Mouse (Mus musculus): ENCODE results near the gene Fam166a.

Fam166a gene

DNA sequence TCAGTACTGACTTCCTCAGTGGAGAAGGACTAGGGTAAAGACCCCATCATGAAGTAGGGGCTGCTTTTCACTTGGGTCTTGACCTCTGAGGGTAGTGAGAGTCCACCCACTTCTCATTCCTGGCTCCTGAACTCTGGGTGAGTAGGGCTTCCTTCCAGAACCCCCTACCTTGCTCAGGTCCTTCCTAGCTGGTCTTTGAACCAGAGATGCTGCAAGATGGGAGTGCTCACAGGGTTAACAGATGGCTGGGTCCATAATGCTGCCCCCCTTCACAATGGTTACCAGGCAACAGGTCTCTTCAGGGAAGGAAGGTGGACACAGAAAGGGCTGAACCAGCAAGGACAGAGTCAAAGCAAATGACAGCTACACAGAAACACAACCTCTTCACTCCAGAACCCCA is at the start of gene Fam166a:
Fam166a (plus strand) TSS at position 301 of the 400 bp plus-strand sequence.
- no peak for DNase-seq (ENCODE audit: low spot score)

DNA sequence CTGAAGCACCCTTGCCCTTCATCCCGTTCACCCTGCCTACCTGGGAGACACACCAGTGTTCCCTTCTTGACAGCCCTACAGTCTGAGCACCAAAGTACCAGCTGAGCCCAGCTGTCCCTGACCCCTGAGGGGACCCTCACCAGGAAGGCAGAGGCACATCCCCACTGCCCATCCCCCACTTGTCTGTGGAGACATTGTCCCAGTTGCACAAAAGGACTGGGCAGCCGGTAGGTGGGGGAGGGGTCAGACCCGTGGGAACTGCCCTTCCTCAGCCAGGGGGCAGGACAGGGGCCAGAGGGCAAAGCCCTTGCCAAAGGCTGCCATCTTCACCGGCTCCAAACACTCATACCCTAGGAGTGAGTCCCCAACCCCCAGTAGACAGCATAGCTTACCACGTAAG is 48.8 kb upstream of the Fam166a start:
- no peak for DNase-seq (ENCODE audit: low spot score)

DNA sequence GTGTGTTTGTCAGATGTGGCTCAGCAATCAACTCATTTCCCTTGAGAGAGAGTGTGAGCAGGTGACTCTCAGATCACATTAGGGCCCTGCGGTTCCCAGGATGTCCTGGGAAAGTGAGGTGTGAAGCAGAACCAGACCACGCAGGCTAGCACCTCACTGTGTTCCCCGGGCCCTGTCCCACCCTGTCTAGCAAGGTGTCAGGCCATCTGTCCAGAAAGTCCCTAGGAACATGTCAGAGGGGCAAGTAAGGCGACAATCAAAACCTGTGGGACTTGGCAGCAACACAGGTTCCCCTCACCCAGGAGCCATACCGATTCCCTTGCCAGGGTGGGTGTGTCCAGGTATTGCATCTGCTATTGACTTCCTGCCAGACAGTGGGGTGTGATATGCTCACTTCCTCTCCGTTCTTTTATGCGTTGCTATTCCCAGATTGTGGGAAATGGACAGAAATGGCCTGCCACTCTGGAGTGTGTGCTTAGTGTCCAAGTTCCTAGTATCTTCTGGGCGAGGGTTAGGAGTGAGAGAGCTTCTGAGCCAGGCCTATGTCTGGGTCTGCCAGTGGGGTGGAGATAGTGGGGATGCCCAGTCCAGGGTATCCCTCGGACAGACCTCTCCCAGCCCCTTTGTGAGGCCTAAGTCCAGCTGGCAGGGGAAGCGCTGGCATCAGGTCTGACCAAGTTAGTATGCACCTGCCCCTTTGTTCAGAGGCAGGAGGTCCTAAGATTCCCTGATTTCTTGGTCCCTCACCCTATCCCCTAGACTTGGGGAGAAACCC is 48.0 kb upstream of the Fam166a start:
- DNase-seq (ENCODE audit: low spot score) = no peak

DNA sequence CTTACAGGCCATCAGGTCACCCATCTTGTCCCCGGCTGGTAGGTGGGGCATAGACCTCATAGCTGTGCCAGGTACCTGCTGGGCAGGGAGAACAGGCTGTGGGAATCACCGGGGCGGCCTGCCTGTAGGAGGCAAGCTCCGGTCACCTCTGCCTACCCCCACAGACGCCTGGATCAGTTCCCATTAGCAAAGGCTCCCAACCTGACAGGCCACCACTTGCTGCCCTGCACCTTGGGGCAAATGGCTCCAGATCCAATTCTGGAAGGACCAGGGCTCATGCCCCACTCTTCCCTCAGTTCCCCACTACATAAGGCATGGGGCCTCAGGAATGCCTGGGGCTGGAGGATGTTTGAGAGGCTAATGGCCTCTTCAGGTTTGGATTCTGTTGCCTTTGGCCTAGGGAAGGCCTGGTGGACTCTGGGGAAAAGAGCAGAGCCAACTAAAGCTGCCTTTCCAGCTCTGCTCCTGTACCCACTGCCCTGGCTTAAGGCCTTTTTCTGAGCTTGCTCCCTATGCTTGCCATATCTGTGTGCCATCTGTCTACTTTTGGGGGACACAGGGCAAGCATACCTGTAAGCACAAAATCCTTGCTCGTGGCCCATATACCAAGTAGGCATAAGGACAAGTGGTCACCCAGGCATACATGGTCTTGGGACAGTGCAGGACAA is 47.3 kb upstream of the Fam166a start:
- no peak for DNase-seq (ENCODE audit: low spot score)

DNA sequence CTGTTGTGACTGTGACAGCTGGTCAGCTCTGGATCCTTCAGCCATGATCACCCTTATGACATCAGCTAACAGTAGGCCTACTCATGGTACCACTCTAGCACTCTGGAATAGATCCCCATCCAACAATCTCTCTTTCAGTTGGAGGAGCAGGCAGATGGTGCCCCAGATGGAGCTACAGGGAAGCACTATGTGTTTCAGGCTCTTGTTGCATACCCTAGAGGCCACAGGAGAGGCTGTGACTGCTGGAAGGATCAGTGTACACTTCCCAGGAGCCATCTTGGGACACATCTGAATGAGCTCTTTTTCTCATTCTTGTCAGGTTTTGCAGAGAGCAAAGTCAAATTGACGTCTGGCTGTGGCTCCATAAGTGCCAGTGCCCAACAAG is 46.8 kb upstream of the Fam166a start:
- DNase-seq (ENCODE audit: low spot score) = no peak

DNA sequence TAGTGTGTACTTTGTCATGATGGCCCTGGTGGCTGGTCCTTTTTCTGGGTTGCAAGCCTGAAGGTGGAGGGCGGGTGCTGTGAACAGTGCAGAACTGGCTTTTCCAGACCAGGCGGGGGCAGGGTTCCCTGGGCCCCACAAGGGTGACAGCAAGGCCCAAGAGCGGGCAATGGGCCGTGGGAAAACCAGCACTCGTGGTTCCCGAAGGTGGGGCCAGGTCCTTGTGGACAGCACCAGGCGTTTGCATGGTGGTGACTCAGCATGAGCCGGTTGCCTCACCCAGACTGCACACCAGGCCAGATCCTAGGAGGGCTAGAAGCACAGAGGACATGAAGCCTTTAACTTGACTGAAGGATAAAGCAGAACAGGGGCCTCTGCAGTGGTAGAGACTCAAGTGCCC is 45.9 kb upstream of the Fam166a start:
- DNase-seq (ENCODE audit: low spot score) = no peak

DNA sequence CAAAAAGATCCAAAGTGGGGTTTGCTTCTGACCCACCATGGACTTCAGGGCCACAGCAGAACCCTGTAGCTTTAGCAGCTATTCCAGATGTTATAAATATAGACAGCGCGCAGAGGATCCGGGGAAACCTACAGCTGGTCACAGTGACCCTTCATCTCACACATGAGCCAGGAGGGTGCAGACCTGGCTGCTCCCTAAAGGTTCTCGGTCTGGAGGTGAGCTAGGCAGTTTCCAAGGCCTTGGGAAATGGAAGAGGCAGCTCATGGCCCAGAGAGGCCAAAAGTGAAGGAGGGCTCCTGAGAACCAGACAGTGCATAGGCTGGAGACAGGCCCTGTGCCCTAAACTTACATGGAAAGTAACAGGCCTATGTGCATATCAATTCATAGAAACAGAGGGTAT is 44.7 kb upstream of the Fam166a start:
- DNase-seq (ENCODE audit: low spot score) = no peak

DNA sequence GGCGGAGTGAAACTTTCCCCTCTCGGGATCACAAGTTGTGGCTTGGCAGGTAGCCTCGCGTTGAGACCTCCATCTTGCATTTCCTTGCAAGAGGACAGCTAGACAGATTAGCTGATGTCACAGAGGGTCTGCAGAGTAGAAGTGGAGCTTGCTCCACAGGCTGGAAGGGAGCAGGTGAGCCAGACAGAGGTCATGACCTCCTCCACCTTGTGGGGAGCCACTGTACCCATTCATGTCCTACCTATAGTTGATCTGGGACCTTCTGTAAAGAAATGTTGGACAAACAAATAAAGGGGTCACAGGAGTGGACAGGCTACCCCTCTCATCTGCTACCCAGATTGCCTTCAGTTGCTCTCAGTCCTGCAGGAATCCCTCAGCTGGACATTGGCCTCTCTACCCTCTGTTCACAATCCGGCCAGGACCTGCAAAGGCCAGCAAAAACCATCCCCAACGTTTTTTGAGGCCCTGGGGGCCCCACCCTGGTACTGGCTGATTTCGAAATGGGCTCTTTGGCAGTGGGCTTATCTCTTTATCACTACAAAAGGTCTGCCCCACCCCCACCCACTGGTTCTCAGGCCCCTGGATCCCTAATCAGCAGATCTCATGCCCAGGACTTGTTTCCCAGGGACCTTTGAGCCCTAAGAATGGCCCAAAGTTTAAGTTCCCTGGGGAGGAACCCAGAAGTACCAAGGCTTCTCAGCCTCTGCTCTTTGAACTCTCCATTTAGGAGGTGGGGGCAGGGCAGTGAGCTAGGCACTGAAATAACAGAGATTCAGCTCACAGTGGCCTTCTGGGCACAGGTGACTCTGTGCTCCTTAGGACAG is 43.5 kb upstream of the Fam166a start:
- DNase-seq (ENCODE audit: low spot score) = no peak

DNA sequence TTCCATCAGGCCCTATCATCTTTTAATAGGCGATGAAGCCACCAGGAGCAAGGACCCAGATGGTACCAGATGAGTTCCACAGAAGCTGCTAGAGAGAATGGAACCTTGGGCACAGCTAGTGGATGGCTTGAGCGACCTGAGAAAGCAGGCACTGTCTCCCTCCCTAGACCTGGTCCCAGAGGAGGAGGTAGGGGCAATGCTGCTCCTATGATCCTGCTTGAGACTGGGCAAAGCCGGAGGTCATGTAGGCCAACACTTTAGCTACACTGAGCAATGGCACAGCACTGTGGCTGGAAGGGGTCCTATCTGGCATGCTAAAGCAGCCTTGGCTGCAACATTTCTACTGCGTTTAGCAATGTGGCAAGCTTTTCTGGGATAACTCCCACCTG is 42.9 kb upstream of the Fam166a start:
- DNase-seq (ENCODE audit: low spot score) = no peak

DNA sequence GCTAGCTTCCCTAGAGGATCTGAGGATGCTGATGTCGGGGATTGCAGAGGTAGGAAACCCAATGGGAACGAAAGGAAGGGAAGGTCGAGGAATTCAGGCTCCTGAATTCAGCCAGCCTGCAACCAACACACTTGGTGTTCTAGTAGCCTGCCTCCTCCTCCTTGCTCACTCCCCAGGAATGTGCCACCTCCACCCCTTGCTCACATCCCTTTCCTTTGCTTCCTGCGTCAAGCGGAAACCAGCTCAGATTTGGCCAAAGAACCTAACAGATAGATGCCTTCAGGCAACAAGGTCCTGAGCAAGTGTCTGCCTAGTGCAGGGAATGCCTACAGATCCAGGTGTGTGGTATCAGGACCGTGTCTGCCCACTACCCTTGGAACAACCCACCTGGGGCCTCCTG is 42.0 kb upstream of the Fam166a start:
- DNase-seq (ENCODE audit: low spot score) = no peak

DNA sequence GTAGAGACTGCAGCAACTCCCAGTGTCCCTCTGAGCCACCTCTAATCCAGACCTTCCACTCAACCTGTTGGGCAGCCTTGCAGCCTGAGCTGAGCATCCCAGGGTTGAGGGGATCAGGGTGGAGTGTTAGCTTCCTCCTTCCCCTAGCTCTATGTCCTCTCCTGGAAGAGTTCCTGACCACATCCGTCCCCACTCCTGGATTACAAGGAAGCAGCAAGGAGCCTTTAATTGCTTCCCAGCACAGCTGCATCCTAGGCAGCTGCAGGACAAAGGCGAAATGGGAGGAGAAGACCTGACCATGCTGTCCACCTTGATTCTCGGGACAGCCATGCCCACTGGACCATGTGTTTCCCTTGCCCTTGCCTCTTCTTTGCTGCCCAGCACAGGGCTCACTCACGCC is 41.5 kb upstream of the Fam166a start:
- DNase-seq (ENCODE audit: low spot score) = no peak

DNA sequence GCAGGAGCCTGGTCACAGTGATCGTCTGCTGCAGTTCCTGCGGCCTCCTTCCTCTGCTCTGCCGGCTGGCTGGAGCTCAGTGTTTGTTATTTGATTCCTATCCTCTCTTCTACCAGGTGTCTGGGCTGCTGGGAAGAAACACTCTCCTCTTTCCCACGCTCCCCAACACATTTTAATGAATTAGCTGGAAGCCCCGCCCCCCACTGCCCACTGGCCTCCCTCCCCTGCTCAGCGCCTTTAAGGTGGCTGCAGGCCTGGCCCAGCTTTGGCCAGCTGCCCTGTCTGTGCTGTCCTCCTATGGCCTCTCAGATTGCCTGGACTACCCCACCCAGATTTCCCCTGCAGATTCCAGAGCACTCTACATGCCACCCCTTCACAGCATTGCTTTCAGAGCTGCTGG is 40.9 kb upstream of the Fam166a start:
- DNase-seq (ENCODE audit: low spot score) = no peak

DNA sequence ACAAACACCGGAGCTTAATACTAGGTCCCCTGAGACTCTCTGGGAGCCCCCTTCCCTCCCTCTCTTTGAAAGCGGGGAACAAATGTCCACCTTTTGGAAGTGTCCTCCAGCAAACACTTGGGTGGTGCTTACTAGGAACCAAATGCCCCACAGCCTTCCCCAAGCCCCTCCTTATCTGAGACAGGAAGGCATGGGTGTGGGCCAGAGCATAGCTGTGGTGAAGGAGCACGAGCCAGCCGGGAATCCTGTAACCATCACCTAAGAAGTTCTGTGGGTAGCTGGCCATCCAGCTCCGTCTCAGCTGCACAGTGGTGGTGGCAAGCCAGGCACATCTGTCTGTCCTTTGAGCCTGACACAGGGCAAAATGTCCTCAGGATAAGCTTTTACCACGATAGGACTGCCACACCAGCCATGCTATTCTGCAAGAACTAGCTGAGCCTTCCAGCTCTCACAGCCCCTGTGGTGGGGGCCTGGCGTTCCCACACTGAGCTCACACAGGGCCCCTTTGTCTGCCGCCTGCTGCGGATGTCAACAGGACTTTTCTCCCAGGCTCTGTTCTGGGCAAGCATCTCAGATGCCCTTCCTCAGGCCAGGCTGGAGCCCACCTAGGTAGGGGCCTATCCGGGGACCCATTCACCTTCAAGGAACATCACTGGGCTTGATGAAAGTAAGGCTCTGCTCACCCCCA is 40.1 kb upstream of the Fam166a start:
- no peak for DNase-seq (ENCODE audit: low spot score)

DNA sequence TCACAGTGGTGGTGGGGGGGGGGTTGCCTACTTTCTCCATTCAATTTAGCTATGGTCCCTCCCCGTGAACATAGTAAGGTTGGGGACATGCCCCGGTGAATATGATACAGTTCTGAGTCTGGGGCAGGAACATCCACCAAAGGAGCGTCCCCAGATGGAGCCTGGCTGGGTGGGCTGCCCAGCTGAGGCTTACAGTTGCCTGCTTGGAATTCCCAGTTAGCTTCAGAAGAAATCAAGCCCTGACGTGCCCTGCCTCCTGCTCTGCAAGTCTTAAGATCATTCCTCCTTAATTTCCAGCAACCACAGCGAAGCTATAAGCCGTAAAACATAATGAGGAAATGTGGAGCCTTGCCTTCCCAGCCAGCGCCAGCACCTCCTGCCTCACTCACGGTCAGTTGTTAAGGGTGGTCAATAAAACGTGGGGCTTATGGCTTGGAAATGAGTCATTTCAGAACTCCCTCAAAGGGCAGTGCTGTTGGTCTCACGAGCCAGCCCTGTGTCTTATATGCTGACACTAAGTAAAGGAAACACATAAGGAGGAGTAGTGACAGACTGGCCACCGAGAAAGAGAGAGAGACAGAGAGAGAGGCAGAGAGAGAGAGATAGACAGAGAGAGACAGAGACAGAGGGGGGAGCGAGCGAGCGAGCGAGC is 38.9 kb upstream of the Fam166a start:
- no peak for DNase-seq (ENCODE audit: low spot score)

DNA sequence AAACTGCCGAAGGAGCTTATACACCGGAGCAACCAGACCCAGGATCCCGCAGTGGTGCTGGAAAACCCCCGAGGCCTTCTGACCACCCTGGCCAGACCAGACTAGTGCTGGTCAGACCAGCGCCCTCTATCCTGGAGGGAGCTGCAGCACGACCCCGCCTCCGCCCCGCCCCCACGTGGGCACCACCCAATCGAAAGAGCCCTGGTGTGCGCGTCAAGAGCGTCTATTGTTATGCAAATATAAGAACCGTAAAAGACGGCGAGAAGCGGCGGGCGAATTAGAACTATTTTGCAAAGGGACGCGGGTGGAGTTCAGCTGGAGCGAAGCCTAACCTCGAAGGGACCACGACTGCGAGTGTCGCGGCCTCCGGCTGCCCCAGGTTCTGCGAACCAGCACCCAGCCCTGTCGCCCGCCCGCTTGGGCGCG is 38.1 kb upstream of the Fam166a start, which contains the start of gene Nrarp:
Nrarp (plus strand) TSS at position 281 of the 426 bp plus-strand sequence.
- peak; percentile 77 for DNase-seq (ENCODE audit: low spot score)

DNA sequence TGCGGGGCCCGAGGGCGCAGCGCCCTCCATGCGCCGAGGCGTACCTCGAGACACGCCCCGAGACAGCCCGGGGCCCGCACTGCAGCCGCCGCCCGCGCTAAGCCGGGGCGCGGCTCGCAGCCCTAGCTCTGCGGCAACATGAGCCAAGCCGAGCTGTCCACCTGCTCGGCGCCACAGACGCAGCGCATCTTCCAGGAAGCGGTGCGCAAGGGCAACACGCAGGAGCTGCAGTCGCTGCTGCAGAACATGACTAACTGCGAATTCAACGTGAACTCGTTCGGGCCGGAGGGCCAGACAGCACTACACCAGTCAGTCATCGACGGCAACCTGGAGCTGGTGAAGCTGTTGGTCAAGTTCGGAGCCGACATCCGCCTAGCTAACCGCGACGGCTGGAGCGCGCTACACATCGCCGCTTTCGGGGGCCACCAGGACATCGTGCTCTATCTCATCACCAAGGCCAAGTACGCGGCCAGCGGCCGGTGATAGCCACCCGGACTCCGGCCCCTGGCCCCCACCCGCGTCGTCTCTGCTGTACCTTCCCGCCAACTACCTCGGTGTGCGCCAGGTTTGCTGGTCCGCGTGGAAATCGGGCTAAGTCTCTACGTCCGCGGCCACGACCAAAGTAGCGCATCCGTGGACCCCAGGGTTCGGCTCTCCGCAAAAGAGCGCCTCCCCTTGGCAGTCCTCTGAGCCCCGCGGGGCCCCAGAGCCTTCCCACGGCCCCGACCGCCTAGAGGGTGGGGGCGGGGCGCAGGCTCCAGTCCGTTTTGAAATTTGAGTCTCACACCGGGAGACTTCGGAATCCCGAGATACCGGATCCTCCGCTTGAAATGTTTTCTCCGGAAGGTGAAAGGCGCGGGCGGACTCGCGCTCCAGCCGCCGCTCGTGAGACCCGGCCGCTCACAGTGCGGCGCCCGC is 37.3 kb upstream of the Fam166a start:
- no peak for DNase-seq (ENCODE audit: low spot score)

DNA sequence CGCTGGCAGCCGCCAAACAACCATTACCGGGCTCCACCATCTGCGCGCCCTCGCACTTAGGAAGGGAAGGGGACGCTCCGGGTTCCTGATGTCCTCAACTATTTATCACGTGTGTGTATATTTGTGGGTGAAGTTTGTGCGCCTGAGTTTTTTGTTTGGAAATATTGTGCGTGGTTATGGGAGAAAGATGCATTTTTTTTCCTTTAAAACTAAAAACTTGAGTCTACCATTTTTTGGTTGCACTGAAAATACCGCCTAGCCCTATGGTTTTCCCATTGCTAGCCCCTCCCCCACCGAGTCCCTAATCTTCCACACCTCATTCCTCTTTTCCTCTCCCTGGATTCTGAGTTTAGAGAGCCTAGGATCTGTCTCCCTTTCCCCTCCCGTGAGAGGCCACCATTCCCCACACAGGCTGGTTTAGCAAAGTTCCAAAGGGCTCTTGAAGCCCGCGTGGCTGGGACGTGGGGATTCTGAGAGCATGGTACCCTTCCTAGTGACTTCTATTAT is 36.6 kb upstream of the Fam166a start:
- DNase-seq (ENCODE audit: low spot score) = no peak

DNA sequence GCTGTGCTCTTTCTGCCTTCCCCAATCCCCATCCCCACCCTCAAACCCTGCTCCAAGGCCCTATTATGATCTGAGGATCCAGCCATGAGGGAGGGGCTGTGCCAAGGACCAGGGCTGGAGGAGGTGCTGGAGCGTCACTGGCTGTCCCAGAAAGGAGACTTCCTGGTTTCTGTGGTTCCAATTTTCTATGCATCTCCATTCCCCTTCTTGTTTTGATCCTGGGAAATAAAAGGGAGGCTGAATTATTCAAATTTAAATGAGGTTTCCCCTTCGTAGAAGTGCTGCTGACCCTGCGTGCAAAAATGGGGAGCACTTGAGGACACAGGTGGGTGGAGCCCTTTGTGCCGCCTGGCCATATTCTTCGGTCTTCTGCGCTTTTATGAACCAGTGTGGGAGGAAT is 35.9 kb upstream of the Fam166a start:
- no peak for DNase-seq (ENCODE audit: low spot score)

DNA sequence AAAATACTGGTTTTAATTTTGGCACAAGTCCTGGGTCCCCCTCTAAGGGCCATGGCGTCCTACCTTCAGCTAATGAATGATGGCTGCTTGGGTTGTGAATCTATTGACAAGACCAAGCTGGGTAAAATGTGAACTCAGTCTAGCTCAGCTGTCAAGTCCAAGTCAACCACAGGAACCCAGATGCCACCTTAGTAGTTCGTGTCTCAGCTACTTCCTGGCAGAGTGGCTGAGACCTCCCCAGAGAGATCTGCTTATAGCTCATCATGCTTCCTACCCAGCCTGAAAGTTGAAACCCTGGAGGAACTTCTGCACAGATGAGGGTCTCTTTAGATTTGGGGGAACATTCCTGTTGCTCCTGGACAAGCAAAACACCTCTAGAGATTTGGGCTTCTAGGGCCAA is 35.2 kb upstream of the Fam166a start:
- no peak for DNase-seq (ENCODE audit: low spot score)

DNA sequence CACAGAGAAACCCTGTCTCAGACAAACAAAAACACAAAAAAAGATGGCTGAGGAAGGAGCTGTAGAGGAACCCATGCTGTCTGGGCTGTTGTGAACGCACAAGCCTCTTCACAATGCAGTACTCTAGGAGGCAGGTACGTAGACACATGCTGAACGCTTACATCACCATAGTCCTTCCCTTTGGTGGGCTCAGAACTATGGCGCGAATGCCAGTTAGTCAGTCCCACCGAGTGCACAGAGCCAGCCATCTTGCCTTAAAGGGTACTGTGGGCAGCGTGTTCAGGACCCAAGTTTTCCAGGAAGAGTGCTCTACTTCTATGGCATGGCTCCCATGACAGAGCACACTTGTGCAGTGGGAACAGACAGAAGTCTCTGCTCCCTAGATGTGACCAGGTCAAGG is 34.0 kb upstream of the Fam166a start:
- no peak for DNase-seq (ENCODE audit: low spot score)
